Mouse (Mus musculus) olfactory bulb, adult 2 months (tissue): ENCODE data around the gene Npsr1. TPM values are rescaled to one million over a fixed set of nuclear protein-coding genes. Genes with fewer than 3 reads are reported as not detected.

ENCODE experiments used
- H3K27ac ChIP-seq: fragments of 200-500 bp; 2 replicates; pipeline ENCODE4 v1.5.1; 2012; ENCODE audit warnings: low read depth, low read length; ENCODE audit not compliant: insufficient read depth
- H3K4me1 ChIP-seq: fragments of 200-500 bp; 2 replicates; pipeline ENCODE4 v1.6.1; 2012; ENCODE audit warnings: low read length; ENCODE audit not compliant: control insufficient read depth, insufficient read depth
- H3K4me3 ChIP-seq: fragments of 200-500 bp; 2 replicates; pipeline ENCODE4 v1.5.1; 2012; ENCODE audit warnings: mild to moderate bottlenecking, low read depth, low read length, moderate library complexity; ENCODE audit not compliant: insufficient read depth
- CTCF ChIP-seq: fragments of 200-500 bp; IDR thresholded peaks from 2 replicates; pipeline ENCODE4 v1.5.1; 2012; ENCODE audit warnings: low read depth, mild to moderate bottlenecking, low read length, moderate library complexity; ENCODE audit not compliant: insufficient read depth
- POLR2A ChIP-seq: fragments of 200-500 bp; IDR thresholded peaks from 2 replicates; pipeline ENCODE4 v1.6.1; 2012; ENCODE audit warnings: mild to moderate bottlenecking, low read depth, low read length, moderate library complexity; ENCODE audit not compliant: insufficient read depth
- WGBS: fragments of 180-500 bp; shearing (Covaris S2); methylation state at CpG from one replicate; pipeline ENCODE4 v1.1.7; 2018; 5-methylcytosine and 5-hydroxymethylcytosine counted together
- polyA plus RNA-seq: library from polyadenylated mRNA; stranded (reverse); fragments of >200 nt; gene quantifications from 2 replicates; pipeline ENCODE4 v1.2.4, GENCODE M21; 2012; ENCODE audit warnings: low replicate concordance; ENCODE audit not compliant: missing spikeins, insufficient read depth, insufficient read length

Npsr1 gene
- polyA plus RNA-seq, result not detected in 2 replicates

- no peak for TF ChIP-seq POLR2A
- H3K4me3 ChIP-seq, result no peak within 1 kb of the TSS
- no peaks in the 10 kb centered on the region for H3K4me1 ChIP-seq
- H3K27ac ChIP-seq, result no peak within 1 kb of the TSS
- WGBS, result 88% methylated on average over 7 of the region's 7 CpGs
These were observed at the start of gene Npsr1 for GRCm38 (mm10) chr9:24097696-24098095. TSS of gene Npsr1 (plus strand) at chr9:24097996.

- Histone ChIP-seq H3K27ac (no peak overlapping the region), H3K4me3 (no peak overlapping the region), H3K4me1 (no peaks in the 10 kb centered on the region)
- TF ChIP-seq POLR2A (no peak), CTCF (no peak)
These were observed 46.3 kb upstream of the Npsr1 start for GRCm38 (mm10) chr9:24051538-24051937.

GRCm38 (mm10) chr9:24063251-24063650, 34.5 kb upstream of the Npsr1 start:
- Histone ChIP-seq H3K4me1 (no peaks in the 10 kb centered on the region), H3K27ac (no peak overlapping the region), H3K4me3 (no peak overlapping the region)
- TF ChIP-seq CTCF, result no peak
- TF ChIP-seq POLR2A, result no peak

- TF ChIP-seq POLR2A, result no peak
- no peak for TF ChIP-seq CTCF
- Histone ChIP-seq H3K4me1 (no peaks in the 10 kb centered on the region), H3K27ac (no peak overlapping the region), H3K4me3 (no peak overlapping the region)
- WGBS, result 86% methylated on average over 1 of the region's 1 CpGs
These were observed 26.1 kb upstream of the Npsr1 start for GRCm38 (mm10) chr9:24071664-24072063.

- no peak overlapping the region for H3K27ac ChIP-seq
- TF ChIP-seq POLR2A, result no peak
- TF ChIP-seq CTCF, result no peak
- no peaks in the 10 kb centered on the region for H3K4me1 ChIP-seq
- H3K4me3 ChIP-seq, result no peak overlapping the region
These were observed 20.2 kb upstream of the Npsr1 start for GRCm38 (mm10) chr9:24077596-24077995.

GRCm38 (mm10) chr9:24091875-24092274, 5.9 kb upstream of the Npsr1 start:
- no peak overlapping the region for H3K27ac ChIP-seq
- TF ChIP-seq CTCF, result no peak
- no peak for TF ChIP-seq POLR2A
- H3K4me3 ChIP-seq, result no peak overlapping the region
- H3K4me1 ChIP-seq, result no peaks in the 10 kb centered on the region

GRCm38 (mm10) chr9:24098526-24098925, 730 bp downstream of the Npsr1 start:
- H3K27ac ChIP-seq, result no peak overlapping the region
- TF ChIP-seq POLR2A (no peak), CTCF (no peak)
- H3K4me3 ChIP-seq, result no peak overlapping the region
- 69% methylated on average over 2 of the region's 2 CpGs for WGBS
- no peaks in the 10 kb centered on the region for H3K4me1 ChIP-seq

- H3K27ac ChIP-seq, result no peak overlapping the region
- TF ChIP-seq CTCF (no peak), POLR2A (no peak)
- H3K4me1 ChIP-seq, result no peaks in the 10 kb centered on the region
- WGBS, result 63% methylated on average over 4 of the region's 4 CpGs
- no peak overlapping the region for H3K4me3 ChIP-seq
These were observed 1.8 kb downstream of the Npsr1 start for GRCm38 (mm10) chr9:24099631-24100030.

- H3K4me1 ChIP-seq, result no peaks in the 10 kb centered on the region
- 57% methylated on average over 4 of the region's 4 CpGs for WGBS
- TF ChIP-seq POLR2A (no peak), CTCF (no peak)
- no peak overlapping the region for H3K27ac ChIP-seq
- H3K4me3 ChIP-seq, result no peak overlapping the region
These were observed 21.6 kb downstream of the Npsr1 start for GRCm38 (mm10) chr9:24119423-24119822.

- WGBS, result 89% methylated on average over 1 of the region's 1 CpGs
- TF ChIP-seq POLR2A (no peak), CTCF (no peak)
- H3K27ac ChIP-seq, result no peak overlapping the region
- H3K4me1 ChIP-seq, result no peaks in the 10 kb centered on the region
- H3K4me3 ChIP-seq, result no peak overlapping the region
These were observed 35.3 kb downstream of the Npsr1 start for GRCm38 (mm10) chr9:24133142-24133541.

- Histone ChIP-seq H3K4me3 (no peak overlapping the region), H3K4me1 (no peaks in the 10 kb centered on the region), H3K27ac (no peak overlapping the region)
- TF ChIP-seq CTCF, result no peak
- TF ChIP-seq POLR2A, result no peak
These were observed 38.6 kb downstream of the Npsr1 start for GRCm38 (mm10) chr9:24136354-24136753.
